Mouse (Mus musculus) adrenal gland, adult 18-20 months (tissue): ENCODE results near the gene Hmgxb4. TPM values are rescaled to one million over a fixed set of nuclear protein-coding genes. Genes with fewer than 3 reads are reported as not detected.

ENCODE experiments used
- DNase-seq, 2 experiments: peaks; one replicate each; pipeline ENCODE4 v3.0.0; 2021 to 2022; ENCODE audit warnings: low spot score in 2 of 2
- total RNA-seq, 2 experiments: library from RNA; stranded (reverse); gene quantifications; 1 replicate in 1 of 2; 2 replicates in 1 of 2; pipeline ENCODE4 v1.2.3; 2021

Hmgxb4 gene
- total RNA-seq, 2 experiments from 2014 or later = 17.4 to 20.6 TPM

DNA sequence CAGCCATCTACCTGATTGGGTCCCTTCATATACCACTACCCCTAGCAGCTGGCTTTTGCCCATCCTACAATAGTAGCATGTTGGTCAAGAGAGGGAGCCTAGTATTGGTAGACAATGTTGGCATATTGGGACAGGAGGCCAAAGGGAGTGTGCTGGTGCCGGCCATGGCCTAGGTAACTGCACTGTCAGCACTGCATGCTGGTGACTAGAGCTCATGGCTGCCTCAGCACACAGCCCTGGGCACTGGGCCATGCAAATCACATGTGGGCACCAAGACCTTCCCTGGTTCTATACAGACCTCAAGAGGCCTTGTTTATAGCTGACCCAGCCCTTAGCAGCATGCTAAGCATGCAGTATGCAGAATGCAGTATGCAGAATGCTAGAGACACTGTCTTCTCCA lies 77.1 kb downstream of the Hmgxb4 start:
- DNase-seq = no peak

DNA sequence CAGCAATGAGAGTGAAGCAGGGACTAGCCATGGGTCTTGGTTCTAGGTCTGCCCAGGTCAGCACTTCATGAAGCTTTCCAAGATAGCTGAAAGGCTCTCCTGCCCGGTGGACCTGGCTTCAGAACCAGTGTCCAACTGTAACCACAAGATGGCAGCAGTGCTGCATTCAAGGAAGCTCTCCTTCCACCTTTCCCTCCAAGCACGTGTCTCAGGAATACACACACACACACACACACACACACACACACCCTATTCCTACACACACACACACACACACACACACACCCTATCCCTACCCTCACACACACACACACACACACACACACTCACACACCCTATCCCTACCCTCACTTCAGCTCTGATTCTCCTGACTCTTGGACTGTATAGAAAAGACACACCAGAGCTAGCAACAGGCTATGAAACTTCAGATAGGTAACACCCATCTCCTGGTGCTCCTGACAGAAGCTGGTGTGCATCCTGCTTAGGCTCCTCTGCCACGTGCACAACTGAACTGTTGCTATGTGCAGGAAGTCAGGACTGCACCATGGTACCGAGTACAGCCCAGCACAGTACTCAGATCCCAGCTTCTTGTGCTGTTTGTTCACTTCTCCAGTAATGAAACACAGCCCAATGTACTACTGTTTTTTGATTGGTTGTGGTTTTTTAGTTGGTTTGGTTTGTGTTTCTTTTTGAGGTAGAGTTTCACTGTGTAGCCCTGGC lies 78.6 kb downstream of the Hmgxb4 start:
- DNase-seq = peak; percentile 78

DNA sequence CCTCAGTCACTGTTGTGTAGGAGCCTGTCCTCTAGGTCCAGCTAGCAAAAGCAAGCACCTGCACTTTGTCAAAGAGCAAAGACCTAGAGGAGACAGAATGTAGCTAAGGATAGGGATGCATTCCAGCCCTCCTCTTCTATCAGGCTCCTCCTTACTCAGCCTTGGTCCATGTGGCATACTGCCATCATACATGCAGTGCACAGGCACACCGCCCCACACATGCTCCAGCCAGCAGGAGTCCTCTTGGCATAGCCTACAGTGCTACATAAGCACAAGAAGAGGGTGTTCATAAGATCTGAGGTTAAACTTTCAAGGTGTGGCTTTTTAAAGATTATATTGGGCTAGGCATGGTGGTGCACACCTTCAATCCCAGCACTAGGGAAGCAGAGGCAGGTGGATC lies 81.7 kb downstream of the Hmgxb4 start:
- no peak for DNase-seq

DNA sequence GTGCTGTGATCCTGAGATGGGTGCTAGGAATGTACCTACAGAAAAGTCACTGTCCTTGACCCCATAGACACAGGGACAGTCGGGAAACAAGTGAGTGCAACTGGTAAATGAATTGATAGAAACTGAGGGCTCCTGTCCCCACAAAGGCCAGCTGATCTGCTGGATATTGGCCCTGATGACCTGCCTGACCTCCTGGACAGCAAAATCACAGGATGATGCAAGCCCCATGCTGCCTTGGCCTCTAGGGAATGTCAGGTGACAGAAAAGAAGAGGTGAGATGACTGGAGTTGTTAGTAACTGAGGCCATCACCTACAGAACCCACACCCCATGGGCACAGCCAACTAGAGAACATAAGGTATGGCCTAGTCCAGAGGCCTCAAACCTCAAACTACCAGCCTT lies 85.1 kb downstream of the Hmgxb4 start:
- DNase-seq = no peak

DNA sequence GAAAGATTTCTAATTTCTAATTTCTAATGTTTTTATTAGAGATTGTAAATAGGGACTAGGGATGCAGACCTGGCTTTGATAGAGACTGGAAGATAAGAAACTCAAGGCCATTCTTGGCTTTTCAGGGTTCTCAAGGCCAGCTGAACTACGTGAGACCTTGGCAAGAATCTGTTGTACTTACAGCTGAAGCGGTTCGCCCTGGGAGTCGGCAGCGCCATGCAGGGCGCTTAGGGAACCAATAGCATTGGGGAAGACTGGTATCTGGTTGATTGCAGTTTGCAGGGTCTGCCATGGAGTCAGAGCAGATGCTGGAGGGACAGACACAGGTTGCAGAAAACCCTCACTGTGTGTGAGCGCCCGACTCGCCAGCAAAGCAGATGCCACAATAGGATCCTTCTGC lies 85.7 kb downstream of the Hmgxb4 start:
- no peak for DNase-seq

Other genes with a start within 250 kb of the Hmgxb4 start
- gene Isx, start 120.2 kb upstream of the Hmgxb4 start, total RNA-seq = not detected
- gene Tom1, start 40.3 kb downstream of the Hmgxb4 start, total RNA-seq = 10 to 100 TPM; 40.8 to 46.1 TPM
- 100 to 1,000 TPM in 1 of 2 experiments, 10 to 100 TPM in 1; 66.8 to 386 TPM for gene Hmox1, start 100.3 kb downstream of the Hmgxb4 start, total RNA-seq
- gene Mcm5, start 116.2 kb downstream of the Hmgxb4 start, total RNA-seq = 1 to 10 TPM; 7.3 to 7.5 TPM
- gene Rasd2, start 220.6 kb downstream of the Hmgxb4 start, total RNA-seq = 1 to 10 TPM; 1.9 to 3.6 TPM